Mouse (Mus musculus) urinary bladder, postnatal 10 days (tissue): ENCODE data around the gene Arih2.

Source experiments
- DNase-seq: peaks from one replicate; pipeline ENCODE4 v3.0.0; 2022; ENCODE audit warnings: low spot score

Gene Arih2

DNA sequence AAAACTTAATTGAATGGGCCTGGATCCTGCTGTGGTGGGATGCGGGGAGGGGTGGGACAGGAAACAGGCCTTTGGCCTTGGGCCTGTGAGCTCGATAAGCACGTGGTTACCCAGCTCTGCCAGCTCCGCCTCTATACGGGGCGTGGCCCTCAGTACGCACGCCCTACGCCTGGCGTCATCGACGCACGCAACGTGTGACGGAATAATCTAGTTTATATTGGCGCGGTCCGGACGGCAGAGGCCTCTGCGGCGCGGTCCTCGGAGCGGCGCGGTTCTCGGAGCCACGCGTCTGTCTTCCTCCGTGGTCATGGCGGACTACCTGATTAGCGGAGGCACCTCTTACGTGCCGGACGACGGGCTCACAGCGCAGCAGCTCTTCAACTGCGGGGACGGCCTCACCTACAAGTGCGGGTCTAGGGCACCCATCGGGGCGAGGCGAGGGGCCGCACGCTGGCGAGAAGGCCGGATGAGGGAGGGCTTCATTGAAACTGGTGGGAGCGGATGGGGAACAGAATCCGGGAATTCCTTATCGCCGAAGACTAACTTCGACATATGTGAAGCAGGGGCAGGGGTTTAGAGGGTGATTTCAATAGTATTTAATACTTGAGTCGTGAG is 88.9 kb downstream of the Arih2 start, which contains the start of gene Impdh2:
Gene Impdh2, plus strand, starts transcription at position 60 of the 615 bp plus-strand sequence.
- peak; percentile 80 for DNase-seq

DNA sequence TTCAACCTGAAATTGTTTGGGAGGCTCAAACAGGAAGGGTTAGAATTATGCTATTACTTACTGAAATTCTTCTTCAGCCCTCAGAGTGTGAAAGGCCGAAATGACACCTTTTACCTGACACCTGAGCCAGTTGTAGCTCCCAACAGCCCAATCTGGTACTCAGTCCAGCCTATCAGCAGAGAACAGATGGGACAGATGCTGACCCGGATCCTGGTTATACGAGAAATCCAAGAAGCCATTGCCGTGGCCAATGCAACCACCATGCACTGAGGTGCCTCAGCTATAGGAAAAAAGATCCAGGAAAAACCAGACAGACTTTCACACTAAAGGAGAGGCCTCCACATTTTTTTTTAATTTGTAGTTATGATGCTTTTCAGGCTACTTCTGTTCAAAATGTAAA is 90.0 kb downstream of the Arih2 start:
- DNase-seq: no peak
